Mouse (Mus musculus) MEL (cell line): ENCODE measurements around the gene Slc9a5. TPM values are rescaled to one million over a fixed set of nuclear protein-coding genes. Genes with fewer than 3 reads are reported as not detected.

Experiments
- DNase-seq: peaks from one replicate; pipeline ENCODE4 v3.0.0; 2011; ENCODE audit warnings: low read depth, low spot score
- H3K27ac ChIP-seq: 2 replicates; pipeline ENCODE4 v1.5.1; 2012; ENCODE audit warnings: low read depth, mild to moderate bottlenecking, control low read depth, low read length, moderate library complexity; ENCODE audit not compliant: control insufficient read depth
- H3K27me3 ChIP-seq, 2 experiments: fragments of 150-350 bp in 1 of 2; sonication (generic) in 1 of 2; 2 replicates each; pipeline ENCODE4 v1.6.1; 2012; ENCODE audit warnings: low read length in 2 of 2, mild to moderate bottlenecking in 2 of 2, improper control_type of control experiment in 1 of 2, moderate library complexity in 1 of 2; ENCODE audit not compliant: insufficient read depth in 2 of 2, control insufficient read depth in 1 of 2
- H3K36me3 ChIP-seq, 2 experiments: 2 replicates each; pipeline ENCODE4 v1.6.1; 2012 to 2014; ENCODE audit warnings: low read length in 2 of 2, improper control_type of control experiment in 1 of 2, inconsistent platforms in 1 of 2, mild to moderate bottlenecking in 1 of 2; ENCODE audit not compliant: insufficient read depth in 2 of 2, control insufficient read depth in 1 of 2
- H3K4me1 ChIP-seq, 2 experiments: fragments of 150-350 bp in 1 of 2; sonication (generic) in 1 of 2; 2 replicates each; pipeline ENCODE4 v1.6.1; 2012; ENCODE audit warnings: low read length in 2 of 2, improper control_type of control experiment in 1 of 2, mild to moderate bottlenecking in 1 of 2; ENCODE audit not compliant: insufficient read depth in 2 of 2, control insufficient read depth in 1 of 2
- H3K4me3 ChIP-seq, 2 experiments: fragments of 150-350 bp in 1 of 2; sonication (generic) in 1 of 2; 2 replicates each; pipeline ENCODE4 v1.5.1; 2012; ENCODE audit warnings: low read depth in 2 of 2, low read length in 2 of 2, mild to moderate bottlenecking in 2 of 2, moderate library complexity in 2 of 2, control low read depth in 1 of 2, improper control_type of control experiment in 1 of 2; ENCODE audit not compliant: control insufficient read depth in 1 of 2, insufficient read depth in 1 of 2
- H3K79me2 ChIP-seq: 2 replicates; pipeline ENCODE4 v1.6.1; 2012; ENCODE audit warnings: mild to moderate bottlenecking, low read length, moderate library complexity; ENCODE audit not compliant: control insufficient read depth, poor library complexity, insufficient read depth
- H3K9ac ChIP-seq: 2 replicates; pipeline ENCODE4 v1.6.1; 2012; ENCODE audit warnings: low read depth, mild to moderate bottlenecking, control low read depth, low read length, moderate library complexity; ENCODE audit not compliant: control insufficient read depth, poor library complexity, severe bottlenecking
- H3K9me3 ChIP-seq: fragments of 150-350 bp; sonication (generic); replicated peaks from 2 replicates; pipeline ENCODE4 v1.6.1; 2012; ENCODE audit warnings: mild to moderate bottlenecking, low read length, improper control_type of control experiment, moderate library complexity; ENCODE audit not compliant: insufficient read depth
- BHLHE40 ChIP-seq: IDR thresholded peaks from 2 replicates; pipeline ENCODE4 v1.6.1; 2012; ENCODE audit warnings: low read depth, mild to moderate bottlenecking, inconsistent platforms, low read length, improper control_type of control experiment, borderline replicate concordance
- CHD1 ChIP-seq: IDR thresholded peaks from 2 replicates; pipeline ENCODE4 v1.6.1; 2012; ENCODE audit warnings: low read depth, mild to moderate bottlenecking, inconsistent platforms, low read length, improper control_type of control experiment
- E2F4 ChIP-seq: IDR thresholded peaks from 2 replicates; pipeline ENCODE4 v1.6.1; 2011; ENCODE audit warnings: low read depth, low read length, improper control_type of control experiment, borderline replicate concordance
- ELF1 ChIP-seq: IDR thresholded peaks from 2 replicates; pipeline ENCODE4 v1.6.1; 2014; ENCODE audit warnings: low read depth, mild to moderate bottlenecking, inconsistent platforms, low read length, improper control_type of control experiment, moderate library complexity
- GABPA ChIP-seq: IDR thresholded peaks from 2 replicates; pipeline ENCODE4 v1.6.1; 2012; ENCODE audit warnings: low read depth, mild to moderate bottlenecking, inconsistent platforms, low read length, improper control_type of control experiment, moderate library complexity
- KAT2A ChIP-seq: conservative IDR thresholded peaks from 2 replicates; pipeline ENCODE4 v1.6.1; 2012; ENCODE audit warnings: low read depth, low read length, improper control_type of control experiment, inconsistent platforms
- MAFK ChIP-seq: IDR thresholded peaks from 2 replicates; pipeline ENCODE4 v1.6.1; 2011; ENCODE audit warnings: low read depth, mild to moderate bottlenecking, low read length, improper control_type of control experiment, borderline replicate concordance
- MAX ChIP-seq: IDR thresholded peaks from 2 replicates; pipeline ENCODE4 v1.6.1; 2011; ENCODE audit warnings: low read length, improper control_type of control experiment
- MXI1 ChIP-seq: IDR thresholded peaks from 2 replicates; pipeline ENCODE4 v1.6.1; 2011; ENCODE audit warnings: mild to moderate bottlenecking, low read depth, low read length, improper control_type of control experiment
- MYB ChIP-seq: IDR thresholded peaks from 2 replicates; pipeline ENCODE4 v1.6.1; 2011; ENCODE audit warnings: mild to moderate bottlenecking, low read depth, low read length, improper control_type of control experiment
- MYC ChIP-seq: IDR thresholded peaks from 2 replicates; pipeline ENCODE4 v1.6.1; 2011; ENCODE audit warnings: low read depth, mild to moderate bottlenecking, low read length, improper control_type of control experiment, moderate library complexity
- NELFE ChIP-seq: IDR thresholded peaks from 2 replicates; pipeline ENCODE4 v1.6.1; 2011; ENCODE audit warnings: low read depth, low read length, improper control_type of control experiment
- POLR2A ChIP-seq, 2 experiments: IDR thresholded peaks; 2 replicates each; pipeline ENCODE4 v1.6.1; 2011 to 2012; ENCODE audit warnings: low read length in 2 of 2, mild to moderate bottlenecking in 2 of 2, control low read depth in 1 of 2, improper control_type of control experiment in 1 of 2, low read depth in 1 of 2, moderate library complexity in 1 of 2; ENCODE audit not compliant: control insufficient read depth in 1 of 2, insufficient read depth in 1 of 2, poor library complexity in 1 of 2
- POLR2AphosphoS2 ChIP-seq: IDR thresholded peaks from 2 replicates; pipeline ENCODE4 v1.6.1; 2011; ENCODE audit warnings: low read length, improper control_type of control experiment
- SIN3A ChIP-seq: IDR thresholded peaks from 2 replicates; pipeline ENCODE4 v1.6.1; 2012; ENCODE audit warnings: low read length, improper control_type of control experiment, inconsistent platforms
- TBP ChIP-seq: IDR thresholded peaks from 2 replicates; pipeline ENCODE4 v1.8.0; 2011; ENCODE audit warnings: low read depth, low read length, improper control_type of control experiment
- TCF12 ChIP-seq: IDR thresholded peaks from 2 replicates; pipeline ENCODE4 v1.6.1; 2014; ENCODE audit warnings: low read depth, mild to moderate bottlenecking, inconsistent platforms, low read length, improper control_type of control experiment, moderate library complexity
- UBTF ChIP-seq: IDR thresholded peaks from 2 replicates; pipeline ENCODE4 v1.6.1; 2012; ENCODE audit warnings: low read depth, mild to moderate bottlenecking, inconsistent platforms, low read length, improper control_type of control experiment, moderate library complexity, borderline replicate concordance; ENCODE audit not compliant: insufficient read depth
- USF2 ChIP-seq, 2 experiments: IDR thresholded peaks; 2 replicates each; pipeline ENCODE4 v1.6.1; 2011 to 2012; ENCODE audit warnings: improper control_type of control experiment in 2 of 2, low read length in 2 of 2, borderline replicate concordance in 1 of 2, inconsistent platforms in 1 of 2, low read depth in 1 of 2, mild to moderate bottlenecking in 1 of 2; ENCODE audit not compliant: insufficient read depth in 1 of 2
- polyA plus RNA-seq, 2 experiments: library from polyadenylated mRNA; stranded (reverse) in 1 of 2; unstranded in 1 of 2; fragments of >175 nt in 1 of 2; fragments of >200 nt in 1 of 2; gene quantifications; 2 replicates each; pipeline versions ENCODE4 v1.2.1 to v1.2.4; 2012; ENCODE audit warnings: low replicate concordance in 2 of 2, low read depth in 1 of 2; ENCODE audit not compliant: insufficient read length in 2 of 2, insufficient read depth in 1 of 2, missing spikeins in 1 of 2
- total RNA-seq: library from RNA; depleted of rRNA; stranded (reverse); fragments of 300-350 nt; gene quantifications from 2 replicates; pipeline ENCODE4 v1.2.3, GENCODE M21; 2012

The Slc9a5 gene
- total and polyA plus RNA-seq, 3 experiments = 0.12 to 1.9 TPM; not detected in 1

GRCm38 (mm10) chr8:105326141-105326672 is 22.4 kb upstream of the Slc9a5 start, which contains the start of the genes Lrrc29 and Tmem208 (continued):
- no peak for TF ChIP-seq MAFK
- TF ChIP-seq GABPA = no peak
- peak; percentile 82; the same call in 1 of the 2 replicates for TF ChIP-seq POLR2AphosphoS2
- peak; percentile 96 for TF ChIP-seq ELF1
- TF ChIP-seq TCF12 = peak; percentile 82
- TF ChIP-seq MYC = peak; percentile 71; the same call in 1 of the 2 replicates
- TF ChIP-seq MYB = no peak
- TF ChIP-seq MAX = peak; percentile 64; the same call in 1 of the 2 replicates
- TF ChIP-seq USF2 (IDR thresholded peaks at IDR 0.05; ENCODE audit: borderline replicate concordance in 1 of 2, insufficient read depth in 1 of 2, low read depth in 1 of 2, low read length in 2 of 2) = no peak
- TF ChIP-seq POLR2A (IDR thresholded peaks at IDR 0.05; ENCODE audit: control insufficient read depth in 1 of 2, insufficient read depth in 1 of 2, low read depth in 1 of 2, low read length in 2 of 2, poor library complexity in 1 of 2) = peak; percentile 65 to 96; a peak in 3 of 4 replicates
- no peak for TF ChIP-seq E2F4
- peak; percentile 77; the same call in 1 of the 2 replicates for TF ChIP-seq KAT2A
- peak; percentile 88 for TF ChIP-seq MXI1
- peak; percentile 94 for TF ChIP-seq TBP
- peak; percentile 90 for TF ChIP-seq SIN3A

- Histone ChIP-seq H3K36me3 (peaks cover 10 to 27% of the 10 kb centered on the region in 2 experiments), H3K9me3 (no peaks in the 10 kb centered on the region), H3K4me1 (peaks cover 18 to 29% of the 10 kb centered on the region in 2 experiments), H3K9ac (peak overlapping the region; percentile 82), H3K27me3 (no peaks in the 10 kb centered on the region), H3K4me3 (peak overlapping the region; percentile 74 to 88), H3K27ac (peak overlapping the region; percentile 90), H3K79me2 (peaks cover 20% of the 10 kb centered on the region)
- DNase-seq = no peak
- TF ChIP-seq GABPA (no peak), KAT2A (0 out of 2 replicates have a peak, but pooled peaks have one; percentile 24), NELFE (0 out of 2 replicates have a peak, but pooled peaks have one; percentile 21)
These were observed 21.7 kb upstream of the Slc9a5 start for GRCm38 (mm10) chr8:105326968-105327367.

GRCm38 (mm10) chr8:105330325-105330724 is 18.3 kb upstream of the Slc9a5 start:
- H3K4me3 ChIP-seq = no peak overlapping the region
- no peaks in the 10 kb centered on the region for H3K27me3 ChIP-seq
- no peaks in the 10 kb centered on the region for H3K9me3 ChIP-seq
- H3K36me3 ChIP-seq = peaks cover 7 to 10% of the 10 kb centered on the region in 2 experiments
- no peak overlapping the region for H3K27ac ChIP-seq
- no peak for TF ChIP-seq E2F4
- no peak for TF ChIP-seq CHD1
- TF ChIP-seq MAX = no peak
- TF ChIP-seq BHLHE40 = no peak
- TF ChIP-seq UBTF = no peak
- H3K4me1 ChIP-seq = peaks cover 4 to 6% of the 10 kb centered on the region in 2 experiments
- H3K79me2 ChIP-seq = peaks cover 19% of the 10 kb centered on the region
- no peak for DNase-seq
- no peak overlapping the region for H3K9ac ChIP-seq
